Mouse (Mus musculus): Measurements from ENCODE around the gene Alox12.

The Alox12 gene

DNA sequence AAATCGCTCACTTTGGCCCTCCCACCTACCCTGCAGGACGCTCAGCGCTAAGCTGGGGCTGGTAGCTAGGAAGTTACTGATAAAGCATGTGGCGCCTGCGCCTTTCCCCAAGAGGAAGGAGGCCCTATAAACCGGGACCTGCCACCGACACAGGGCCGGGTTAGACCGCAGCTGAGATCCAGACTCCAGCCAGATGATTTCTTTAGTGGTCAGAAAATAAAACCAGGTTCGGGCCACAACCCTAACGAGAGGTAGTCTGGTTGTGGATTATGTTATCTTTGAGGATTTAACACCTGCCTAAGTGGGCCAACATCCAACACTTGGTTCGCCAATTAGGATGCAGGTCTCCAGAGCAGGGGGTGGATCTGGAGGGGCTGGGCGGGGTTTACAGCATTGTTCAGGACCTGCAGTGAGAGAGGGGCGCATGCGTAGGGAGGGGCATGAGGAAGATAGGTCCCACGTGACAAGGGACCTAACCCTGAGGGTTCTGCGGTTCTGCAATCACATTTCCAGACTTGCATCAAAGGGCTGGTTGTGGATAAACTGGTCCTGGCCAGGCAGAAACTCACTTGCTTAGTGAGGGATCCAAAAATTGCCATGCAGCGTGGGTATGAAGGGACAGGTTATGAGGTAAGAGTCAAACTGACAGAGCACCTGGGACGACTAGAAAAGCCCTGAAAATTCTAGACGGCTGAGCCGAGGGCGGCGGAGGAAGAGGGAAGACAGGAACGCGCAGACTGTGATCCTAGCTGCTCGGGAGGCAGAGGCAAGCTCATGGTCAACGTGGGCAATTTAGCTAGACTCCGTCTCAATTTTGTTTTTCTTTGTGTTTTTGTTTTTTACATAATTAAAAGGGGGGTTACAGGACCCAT lies 34.2 kb downstream of the Alox12 start, which contains the start of gene Slc16a13:
Gene Slc16a13 (minus strand): TSS at position 334 of the 872 bp plus-strand sequence.
- DNase-seq (ENCODE audit: low spot score): peak; percentile 97

DNA sequence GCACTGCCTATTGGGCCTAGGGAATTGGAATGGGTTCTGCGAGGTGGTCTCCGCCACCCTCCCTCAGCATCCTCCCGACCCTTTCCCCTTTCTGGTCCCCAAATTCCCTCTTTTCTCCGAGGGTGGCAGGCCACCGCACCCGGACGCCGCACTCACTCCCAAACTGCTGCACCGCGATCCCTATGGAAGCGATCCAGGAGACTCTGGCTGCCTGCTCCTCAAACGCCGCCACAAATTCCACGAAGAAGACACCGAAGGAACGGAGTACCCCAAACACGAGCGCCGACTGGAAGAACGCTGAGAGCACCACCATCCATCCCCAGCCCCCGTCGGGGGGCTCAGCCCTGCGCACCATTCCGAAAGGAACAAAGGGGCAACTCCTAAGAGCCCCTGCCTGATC lies 34.8 kb downstream of the Alox12 start:
- no peak for DNase-seq (ENCODE audit: low spot score)

DNA sequence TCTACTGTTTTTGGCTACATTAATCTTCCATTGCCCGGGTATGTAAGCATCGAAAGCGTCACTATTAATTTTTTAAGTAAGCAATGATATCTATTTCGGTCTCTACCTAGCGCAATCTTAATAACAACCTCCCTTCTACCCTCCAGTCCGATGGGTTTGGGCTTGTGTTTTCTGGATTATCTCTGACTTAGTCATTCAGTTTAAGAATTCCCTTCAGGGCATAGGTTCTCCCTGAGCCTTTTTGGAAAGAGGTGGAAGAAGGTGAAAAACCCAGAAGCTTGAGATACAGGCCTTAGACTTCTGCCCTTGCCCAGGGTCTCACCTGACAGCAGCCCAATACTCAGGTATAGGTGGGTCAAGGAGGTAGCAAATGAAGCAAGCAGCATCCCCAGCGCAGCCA lies 35.3 kb downstream of the Alox12 start:
- DNase-seq (ENCODE audit: low spot score): no peak

DNA sequence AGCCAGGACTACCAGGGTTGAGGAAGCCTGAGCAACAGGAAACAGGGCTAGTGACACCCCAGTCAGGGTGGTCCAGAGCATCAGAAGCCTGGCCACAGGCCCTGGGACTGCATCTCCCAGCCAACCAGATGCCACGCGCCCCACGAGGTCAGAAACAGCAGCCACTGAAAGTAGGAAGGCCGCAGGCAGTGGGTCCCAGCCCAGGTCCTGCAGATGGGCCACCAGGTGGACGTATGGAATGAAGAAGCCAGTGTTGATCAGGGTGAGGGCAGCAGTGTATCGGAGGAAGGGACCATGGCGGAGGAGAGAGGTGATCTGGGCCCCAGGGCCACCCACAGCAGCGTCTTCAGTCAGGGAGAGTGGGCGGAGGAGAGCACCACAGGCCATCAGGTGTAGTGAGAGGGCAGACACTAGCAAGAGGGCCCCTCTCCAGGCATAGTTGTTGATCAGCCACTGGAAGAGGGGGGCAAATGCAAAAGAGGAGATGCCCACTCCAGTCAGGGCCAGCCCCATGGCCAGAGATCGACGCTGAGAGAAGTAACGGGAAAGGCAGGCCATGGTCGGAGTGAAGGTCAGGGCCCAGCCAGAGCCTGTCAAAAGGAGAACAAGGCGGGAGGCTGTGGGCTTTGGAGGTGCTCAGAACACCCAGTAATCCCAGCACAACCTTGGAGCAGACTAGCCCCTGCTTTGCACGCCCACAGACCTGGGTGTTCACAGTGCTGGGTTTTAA lies 36.2 kb downstream of the Alox12 start:
- no peak for DNase-seq (ENCODE audit: low spot score)

GRCm38 (mm10) chr11:70218039-70218438 lies 37.1 kb downstream of the Alox12 start:
- DNase-seq (ENCODE audit: low spot score): no peak

- DNase-seq (ENCODE audit: low spot score): no peak
Observed at GRCm38 (mm10) chr11:70216103-70216502, 39.0 kb downstream of the Alox12 start.

GRCm38 (mm10) chr11:70215301-70215700 lies 39.9 kb downstream of the Alox12 start:
- no peak for DNase-seq (ENCODE audit: low spot score)

GRCm38 (mm10) chr11:70214856-70215209 lies 40.3 kb downstream of the Alox12 start:
- no peak for DNase-seq (ENCODE audit: low spot score)

GRCm38 (mm10) chr11:70214191-70214855 lies 40.8 kb downstream of the Alox12 start:
- DNase-seq (ENCODE audit: low spot score): no peak

DNA sequence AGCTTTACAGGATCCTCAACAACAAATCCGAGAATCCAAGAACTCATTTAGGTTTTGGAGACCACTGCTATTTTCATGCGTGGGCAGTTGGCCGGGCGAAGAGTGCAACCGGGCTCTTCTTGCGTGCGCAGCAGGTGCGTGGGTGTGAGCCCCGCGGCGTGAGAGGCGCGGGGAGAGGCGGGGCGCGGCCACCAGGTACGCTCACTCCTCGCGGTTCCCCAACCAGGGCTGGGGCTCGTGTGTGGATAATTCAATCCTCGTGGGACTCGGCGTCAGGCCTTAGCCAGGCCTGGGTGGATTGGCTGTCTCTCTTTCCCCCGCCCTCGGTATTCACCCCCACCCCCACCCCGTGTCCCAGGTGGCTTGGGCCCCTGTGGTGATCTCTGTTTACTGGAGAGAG lies 41.4 kb downstream of the Alox12 start:
- no peak for DNase-seq (ENCODE audit: low spot score)

GRCm38 (mm10) chr11:70212896-70213295 lies 42.3 kb downstream of the Alox12 start:
- peak; percentile 85 for DNase-seq (ENCODE audit: low spot score)

DNA sequence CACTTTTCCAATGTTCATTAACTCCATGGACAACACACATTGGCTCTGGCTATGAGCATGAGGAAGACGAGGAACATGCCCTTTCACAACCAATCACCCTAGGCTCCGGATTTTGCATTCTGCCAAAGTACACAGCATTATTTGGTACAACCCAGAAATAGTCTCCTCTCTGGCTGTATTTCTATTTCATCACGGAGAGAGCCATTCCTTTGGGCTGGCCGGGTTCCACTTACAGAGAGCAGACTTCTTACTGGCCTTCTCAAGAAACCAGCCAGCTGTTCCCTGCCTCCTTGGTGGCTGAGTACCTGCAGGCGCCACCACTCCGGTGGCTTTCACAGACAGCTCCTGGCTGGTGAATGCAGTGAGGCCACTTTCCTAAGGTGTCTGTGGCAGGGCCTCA lies 42.7 kb downstream of the Alox12 start, which contains the start of gene Slc16a11:
Gene Slc16a11 (plus strand): TSS at position 330 of the 400 bp plus-strand sequence.
- no peak for DNase-seq (ENCODE audit: low spot score)

DNA sequence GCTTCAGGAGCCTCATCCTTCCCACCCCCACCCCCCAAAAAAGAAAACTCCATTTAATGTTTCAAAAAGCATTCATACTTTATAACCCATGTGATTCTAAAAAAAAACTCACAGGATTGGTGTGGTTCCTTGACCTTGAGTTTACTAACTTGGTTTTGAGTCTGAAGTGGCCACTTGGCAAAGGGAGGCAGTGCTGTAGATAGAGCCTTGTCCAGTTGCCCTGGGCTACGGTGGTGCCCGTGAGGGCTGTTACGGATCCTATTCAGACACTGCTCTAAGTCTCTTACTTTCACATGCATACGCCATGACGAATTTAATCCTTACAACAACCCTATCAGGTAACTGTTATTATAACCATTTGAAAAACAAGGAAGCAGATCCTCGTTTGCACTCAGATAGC lies 43.2 kb downstream of the Alox12 start:
- DNase-seq (ENCODE audit: low spot score): no peak

GRCm38 (mm10) chr11:70210681-70211080 lies 44.5 kb downstream of the Alox12 start:
- DNase-seq (ENCODE audit: low spot score): no peak

DNA sequence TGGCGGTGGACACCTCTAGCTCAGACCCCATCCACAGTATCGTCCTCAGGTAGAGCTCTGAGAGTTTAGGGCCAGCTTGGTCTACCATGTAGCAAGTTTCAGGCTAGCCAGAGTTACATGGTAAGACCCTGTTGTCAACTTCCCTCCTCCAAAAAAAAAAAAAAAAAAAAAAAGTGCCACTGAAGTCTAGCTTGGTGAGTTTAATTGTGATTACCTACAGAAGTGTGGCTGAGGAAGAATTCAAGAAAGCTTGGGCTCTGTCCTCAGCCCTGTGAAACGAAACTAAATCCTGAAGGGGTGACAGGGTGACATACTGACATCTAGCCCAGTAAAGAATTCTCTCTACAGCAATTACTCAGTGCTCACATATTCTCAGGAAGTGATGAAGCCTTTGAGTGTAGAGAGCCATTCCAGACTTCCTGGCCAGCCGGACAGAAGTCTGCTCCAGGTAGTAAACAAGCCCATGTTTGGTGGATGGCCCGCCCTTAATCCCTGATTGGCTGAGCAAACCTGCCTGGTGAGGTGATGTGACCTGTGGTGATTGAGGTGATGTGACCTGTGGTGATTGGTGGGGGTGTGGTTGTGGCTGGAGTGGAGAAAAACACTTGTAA lies 46.3 kb downstream of the Alox12 start:
- DNase-seq (ENCODE audit: low spot score): no peak

DNA sequence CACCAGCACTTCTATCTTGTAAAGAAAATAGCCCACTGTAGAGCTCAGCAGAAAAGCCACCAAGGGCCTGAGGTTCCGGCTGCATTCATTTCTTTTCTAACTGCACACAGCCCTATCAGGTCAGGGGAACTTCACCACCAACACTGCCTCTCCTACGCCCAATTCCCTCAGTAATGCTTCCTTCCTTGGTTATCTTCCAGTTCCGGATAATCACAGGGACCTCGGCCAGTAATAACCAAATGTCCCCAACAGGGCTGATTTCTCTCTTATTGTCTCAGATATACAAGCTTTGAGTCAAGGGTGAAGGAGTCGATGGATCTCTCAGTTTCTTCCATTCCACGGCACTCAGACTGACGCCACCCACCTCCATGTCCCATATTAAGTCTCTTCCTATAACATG lies 47.9 kb downstream of the Alox12 start:
- DNase-seq (ENCODE audit: low spot score): no peak

GRCm38 (mm10) chr11:70206801-70207200 lies 48.4 kb downstream of the Alox12 start:
- DNase-seq (ENCODE audit: low spot score): no peak

GRCm38 (mm10) chr11:70201691-70202090 lies 53.5 kb downstream of the Alox12 start:
- peak; percentile 93 for DNase-seq (ENCODE audit: low spot score)

DNA sequence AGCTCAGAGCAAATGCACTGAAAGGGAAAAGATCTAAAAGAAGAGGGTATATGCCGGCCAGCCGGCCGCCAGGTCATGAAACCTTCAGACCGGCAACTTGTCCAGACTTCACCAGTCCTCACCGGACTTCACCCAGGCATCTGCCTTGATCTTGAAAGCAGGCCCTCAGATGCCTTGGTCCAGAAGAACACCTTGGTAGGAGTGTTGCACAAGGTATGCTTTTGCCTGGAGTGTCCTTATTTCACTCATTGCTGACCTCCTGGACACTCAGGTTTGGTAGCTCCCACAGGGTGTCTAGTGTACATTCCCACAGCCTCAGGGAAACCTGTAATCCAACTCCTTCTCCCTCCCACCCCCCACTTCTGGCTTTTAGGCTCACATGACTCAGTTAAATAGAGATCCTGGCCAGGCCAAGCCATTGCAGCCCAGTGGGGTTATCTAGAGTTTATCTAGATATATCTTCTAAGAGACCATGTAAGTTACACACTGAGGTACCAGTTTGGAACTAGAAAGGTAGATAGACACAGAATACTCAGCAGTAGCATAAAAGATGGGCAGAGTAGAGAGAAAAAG lies 55.0 kb downstream of the Alox12 start:
- DNase-seq (ENCODE audit: low spot score): no peak

- DNase-seq (ENCODE audit: low spot score): no peak
Observed at GRCm38 (mm10) chr11:70199107-70199506, 56.0 kb downstream of the Alox12 start.

GRCm38 (mm10) chr11:70198332-70198731 lies 56.8 kb downstream of the Alox12 start:
- DNase-seq (ENCODE audit: low spot score): no peak
